Mouse (Mus musculus): ENCODE results near the gene Uqcr11. TPM values are rescaled to one million over a fixed set of nuclear protein-coding genes. Genes with fewer than 3 reads are reported as not detected.

The Uqcr11 gene
- 675 and 804 TPM in 2 replicates for polyA plus RNA-seq (2014; fragmentation: Nextera tagmentation; extraction: Ambion mirVana)

DNA sequence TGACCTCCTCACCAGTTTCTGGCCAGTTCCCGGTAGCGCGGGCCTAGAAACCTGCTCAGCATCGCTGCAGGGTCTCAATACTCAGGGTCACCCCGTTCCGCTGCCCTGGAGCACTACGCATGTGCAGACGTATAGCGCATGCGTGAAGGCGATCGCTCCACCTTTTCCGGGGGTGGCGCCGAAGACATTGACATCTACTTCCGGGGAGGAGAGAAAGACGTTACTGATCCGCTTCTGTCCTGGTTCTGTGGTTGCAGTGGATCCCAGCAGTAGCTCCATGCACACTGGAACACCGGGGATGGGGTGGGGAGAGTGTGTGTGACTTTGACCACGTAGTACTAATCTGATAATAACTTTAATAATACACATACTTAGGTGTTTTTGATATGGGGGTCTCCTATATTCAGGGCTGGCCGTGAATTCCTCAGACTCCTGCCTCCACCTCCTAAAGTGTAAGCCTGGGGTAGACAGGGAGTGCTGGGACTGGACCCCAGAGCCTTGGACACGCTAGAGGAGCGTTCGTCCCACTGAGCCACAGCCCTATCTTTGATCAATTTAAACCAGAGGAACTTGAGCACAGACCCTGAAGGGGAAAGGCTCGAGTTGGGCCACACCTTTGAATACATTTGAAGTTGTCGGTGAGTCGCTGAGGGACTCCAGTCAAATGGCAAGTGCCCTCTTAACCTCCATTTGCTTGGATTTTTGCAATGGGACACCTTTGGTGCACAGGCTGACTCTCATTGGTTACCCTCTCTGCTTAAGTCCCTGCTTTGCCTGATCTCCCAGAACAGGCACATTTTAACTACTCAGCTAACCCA lies at the start of gene Uqcr11:
TSS of gene Uqcr11 (minus strand) at position 147 of the 818 bp plus-strand sequence.
- Histone ChIP-seq H3K9me3 (ENCODE audit: control insufficient read depth, low read length) (no peaks in the 10 kb centered on the region), H3K9ac (peak within 1 kb of the TSS; percentile 89), H3K27me3 (ENCODE audit: control insufficient read depth, insufficient read depth, low read length) (no peaks in the 10 kb centered on the region), H3K36me3 (replicated peaks; ENCODE audit: control insufficient read depth, insufficient read depth) (peaks cover 46% of the 10 kb centered on the region), H3K4me2 (replicated peaks) (peak within 1 kb of the TSS; percentile 96), H3K4me1 (replicated peaks; ENCODE audit: control insufficient read depth, insufficient read depth, low read length) (peaks cover 21% of the 10 kb centered on the region), H3K4me3 (replicated peaks; ENCODE audit: low read length) (peak within 1 kb of the TSS; percentile 76), H3K27ac (peak within 1 kb of the TSS; percentile 88)
- ATAC-seq (ENCODE audit: low FRiP score) (peak; percentile 83), DNase-seq (ENCODE audit: low spot score) (peak; percentile 93)
- WGBS: 2% methylated on average over 27 of the region's 27 CpGs

DNA sequence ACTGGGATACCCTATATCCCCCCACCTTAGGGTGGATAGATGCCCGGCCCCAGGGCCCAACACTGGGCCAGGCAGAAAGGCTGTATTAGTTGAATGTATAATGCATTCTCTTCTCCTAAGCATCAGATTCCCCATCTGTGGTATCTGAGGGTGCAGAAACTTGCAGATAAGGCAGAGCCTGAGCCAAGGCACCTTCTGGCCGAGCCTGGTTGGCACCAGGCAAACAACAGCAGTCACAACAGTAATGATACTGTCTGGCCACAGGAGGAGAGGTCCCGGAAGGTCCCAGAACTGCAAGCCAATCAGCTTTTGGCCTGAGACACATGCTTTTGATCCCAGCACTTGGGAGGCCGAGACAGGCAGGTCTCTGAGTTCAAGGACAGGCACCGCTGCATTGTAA lies 49.1 kb upstream of the Uqcr11 start:
- Histone ChIP-seq H3K27me3 (ENCODE audit: control insufficient read depth, insufficient read depth, low read length) (no peaks in the 10 kb centered on the region), H3K9me3 (ENCODE audit: control insufficient read depth, low read length) (no peaks in the 10 kb centered on the region), H3K4me3 (replicated peaks; ENCODE audit: low read length) (no peak overlapping the region), H3K36me3 (replicated peaks; ENCODE audit: control insufficient read depth, insufficient read depth) (no peaks in the 10 kb centered on the region), H3K9ac (no peak overlapping the region), H3K4me1 (replicated peaks; ENCODE audit: control insufficient read depth, insufficient read depth, low read length) (no peaks in the 10 kb centered on the region), H3K27ac (no peak overlapping the region), H3K4me2 (replicated peaks) (no peak overlapping the region)
- WGBS: 92% methylated on average over 5 of the region's 5 CpGs
- DNase-seq (ENCODE audit: low spot score): no peak
- no peak for ATAC-seq (ENCODE audit: low FRiP score)

DNA sequence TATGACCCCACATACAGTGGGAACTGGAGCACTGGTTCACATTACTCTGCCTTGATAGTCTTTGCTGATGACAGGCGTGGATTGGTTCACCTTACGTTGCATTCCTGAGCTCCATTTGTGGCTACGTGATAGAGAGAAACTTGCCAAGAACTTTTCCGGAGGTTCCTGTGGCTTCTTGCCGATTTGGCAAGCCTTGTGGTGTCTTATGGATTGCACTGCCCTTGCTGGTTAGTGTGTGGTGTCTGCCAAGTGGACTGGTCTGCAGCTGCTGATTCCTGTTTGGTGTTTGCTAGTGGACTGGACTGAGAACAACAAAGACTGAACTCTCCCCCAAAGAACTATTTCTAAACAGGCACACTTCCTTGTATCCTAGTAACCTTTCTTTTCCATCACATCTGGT lies 48.2 kb upstream of the Uqcr11 start:
- ATAC-seq (ENCODE audit: low FRiP score): no peak
- Histone ChIP-seq H3K4me1 (replicated peaks; ENCODE audit: control insufficient read depth, insufficient read depth, low read length) (no peaks in the 10 kb centered on the region), H3K27ac (no peak overlapping the region), H3K36me3 (replicated peaks; ENCODE audit: control insufficient read depth, insufficient read depth) (no peaks in the 10 kb centered on the region), H3K9me3 (ENCODE audit: control insufficient read depth, low read length) (no peaks in the 10 kb centered on the region), H3K4me3 (replicated peaks; ENCODE audit: low read length) (no peak overlapping the region), H3K4me2 (replicated peaks) (no peak overlapping the region), H3K27me3 (ENCODE audit: control insufficient read depth, insufficient read depth, low read length) (no peaks in the 10 kb centered on the region), H3K9ac (no peak overlapping the region)
- WGBS: 92% methylated on average over 5 of the region's 5 CpGs
- no peak for DNase-seq (ENCODE audit: low spot score)

DNA sequence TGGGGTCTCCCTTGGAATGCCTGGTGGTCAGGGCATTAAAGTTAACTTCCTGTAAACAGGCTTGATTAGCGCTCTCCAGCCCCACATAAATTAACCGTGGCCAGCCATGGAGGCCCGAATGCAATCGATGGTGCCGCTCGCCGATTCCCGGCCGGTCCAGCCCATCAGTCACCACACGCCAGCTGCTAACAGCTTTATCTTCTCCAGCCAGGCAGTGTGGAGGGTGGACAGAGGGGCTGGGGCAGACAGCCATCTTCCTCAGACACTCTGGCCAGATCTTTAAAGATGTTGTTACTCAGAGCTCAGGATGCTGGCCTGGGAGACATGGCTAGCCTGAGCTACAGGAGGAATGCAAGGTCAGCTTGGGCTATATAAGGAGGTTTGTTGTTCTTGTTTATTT lies 47.0 kb upstream of the Uqcr11 start:
- Histone ChIP-seq H3K36me3 (replicated peaks; ENCODE audit: control insufficient read depth, insufficient read depth) (no peaks in the 10 kb centered on the region), H3K27ac (no peak overlapping the region), H3K4me2 (replicated peaks) (no peak overlapping the region), H3K9me3 (ENCODE audit: control insufficient read depth, low read length) (no peaks in the 10 kb centered on the region), H3K4me3 (replicated peaks; ENCODE audit: low read length) (no peak overlapping the region), H3K27me3 (ENCODE audit: control insufficient read depth, insufficient read depth, low read length) (no peaks in the 10 kb centered on the region), H3K9ac (no peak overlapping the region), H3K4me1 (replicated peaks; ENCODE audit: control insufficient read depth, insufficient read depth, low read length) (no peaks in the 10 kb centered on the region)
- no peak for DNase-seq (ENCODE audit: low spot score)
- no peak for ATAC-seq (ENCODE audit: low FRiP score)
- 70% methylated on average over 10 of the region's 10 CpGs for WGBS

DNA sequence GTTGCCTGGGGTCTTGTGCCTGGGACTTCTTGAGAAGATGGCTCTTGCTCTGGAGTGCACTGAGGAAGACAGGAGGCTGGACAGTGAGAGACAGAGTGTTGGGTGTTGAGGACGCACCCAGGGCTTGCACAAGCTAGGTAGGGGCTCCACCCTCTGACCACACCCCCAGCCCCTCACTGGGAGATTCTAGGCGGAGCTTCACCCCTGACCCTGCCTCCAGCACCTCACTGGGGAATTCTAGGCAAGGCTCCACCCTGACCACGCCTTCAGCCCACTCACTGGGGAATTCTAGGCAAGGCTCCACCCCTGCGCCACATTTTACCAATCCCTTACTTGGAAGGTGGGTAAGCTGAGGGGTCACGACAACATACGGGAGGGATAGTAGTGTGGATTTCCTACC lies 44.0 kb upstream of the Uqcr11 start:
- DNase-seq (ENCODE audit: low spot score) (no peak), ATAC-seq (ENCODE audit: low FRiP score) (no peak)
- no peak overlapping the region for H3K4me2 ChIP-seq (replicated peaks)
- H3K4me1 ChIP-seq (replicated peaks; ENCODE audit: control insufficient read depth, insufficient read depth, low read length): 0 out of 2 replicates have a peak, but pooled peaks cover 2% of the 10 kb centered on the region
- no peak overlapping the region for H3K27ac ChIP-seq
- no peak overlapping the region for H3K4me3 ChIP-seq (replicated peaks; ENCODE audit: low read length)
- H3K9ac ChIP-seq: no peak overlapping the region
- H3K27me3 ChIP-seq (ENCODE audit: control insufficient read depth, insufficient read depth, low read length): peaks cover 5% of the 10 kb centered on the region; the same call in 1 of the 2 replicates
- no peaks in the 10 kb centered on the region for H3K9me3 ChIP-seq (ENCODE audit: control insufficient read depth, low read length)
- 11% methylated on average over 6 of the region's 6 CpGs for WGBS
- no peaks in the 10 kb centered on the region for H3K36me3 ChIP-seq (replicated peaks; ENCODE audit: control insufficient read depth, insufficient read depth)

DNA sequence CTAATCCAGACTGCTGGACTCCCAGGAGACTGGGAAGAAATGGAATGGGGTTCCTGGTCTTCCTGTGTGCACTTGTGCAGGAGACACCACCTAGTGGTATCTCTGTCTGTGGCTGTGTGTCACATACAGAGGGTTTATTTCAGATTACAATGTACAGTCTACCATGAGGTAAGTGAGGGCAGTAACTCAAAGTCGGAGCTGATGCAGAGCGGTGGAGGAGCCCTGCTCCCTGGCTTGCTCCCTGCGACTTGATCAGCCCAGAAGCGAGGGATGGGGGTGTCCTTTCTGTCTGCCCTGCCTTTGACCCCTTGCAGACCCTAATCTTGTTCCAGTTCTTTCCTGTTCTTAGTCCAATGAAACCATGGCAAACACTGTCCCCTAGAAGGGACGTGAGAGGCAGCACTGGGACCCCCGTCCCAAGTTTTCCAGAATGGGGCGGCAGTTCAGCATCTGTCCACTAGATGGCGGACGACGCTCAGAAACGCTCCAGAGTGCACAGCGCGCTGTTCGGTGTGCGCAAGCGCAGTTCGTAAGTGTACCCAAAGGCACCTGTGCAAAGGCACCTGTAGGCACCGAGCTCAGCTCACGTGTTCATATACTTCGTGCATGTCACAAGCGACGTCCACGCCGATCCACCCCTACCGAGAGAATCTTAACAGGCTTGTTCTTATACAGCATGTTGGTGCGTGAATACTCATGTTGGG lies 39.4 kb upstream of the Uqcr11 start:
- H3K9ac ChIP-seq: no peak overlapping the region
- H3K4me3 ChIP-seq (replicated peaks; ENCODE audit: low read length): no peak overlapping the region
- H3K27me3 ChIP-seq (ENCODE audit: control insufficient read depth, insufficient read depth, low read length): peaks cover 11% of the 10 kb centered on the region; the same call in 1 of the 2 replicates
- 7% methylated on average over 26 of the region's 26 CpGs for WGBS
- H3K27ac ChIP-seq: no peak overlapping the region
- H3K4me2 ChIP-seq (replicated peaks): peak overlapping the region; percentile 41
- H3K4me1 ChIP-seq (replicated peaks; ENCODE audit: control insufficient read depth, insufficient read depth, low read length): 0 out of 2 replicates have a peak, but pooled peaks cover 2% of the 10 kb centered on the region
- DNase-seq (ENCODE audit: low spot score): peak; percentile 95
- H3K36me3 ChIP-seq (replicated peaks; ENCODE audit: control insufficient read depth, insufficient read depth): no peaks in the 10 kb centered on the region
- H3K9me3 ChIP-seq (ENCODE audit: control insufficient read depth, low read length): no peaks in the 10 kb centered on the region
- ATAC-seq (ENCODE audit: low FRiP score): peak; percentile 88

DNA sequence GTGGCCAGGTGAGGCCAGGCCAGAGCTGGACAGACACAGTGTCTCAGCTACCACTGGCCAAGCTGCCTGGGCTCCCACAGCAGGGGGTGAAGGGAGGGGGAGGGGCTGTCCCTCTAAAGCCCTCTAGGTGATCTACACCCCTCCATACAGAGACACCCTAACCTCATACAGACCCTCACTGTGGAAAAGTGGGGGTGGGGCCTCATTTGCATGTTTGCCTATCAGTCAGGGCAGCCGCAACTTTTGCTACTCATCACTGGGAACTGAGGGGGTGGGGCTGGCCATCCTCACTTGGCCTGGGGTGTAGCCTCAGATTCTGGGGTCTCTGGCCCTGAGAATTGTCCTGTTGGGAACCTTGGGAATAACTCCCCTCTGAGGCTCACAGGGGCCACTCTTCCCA lies 38.4 kb upstream of the Uqcr11 start:
- ATAC-seq (ENCODE audit: low FRiP score): no peak
- H3K4me2 ChIP-seq (replicated peaks): no peak overlapping the region
- no peak overlapping the region for H3K4me3 ChIP-seq (replicated peaks; ENCODE audit: low read length)
- 0 out of 2 replicates have a peak, but pooled peaks cover 2% of the 10 kb centered on the region for H3K4me1 ChIP-seq (replicated peaks; ENCODE audit: control insufficient read depth, insufficient read depth, low read length)
- peaks cover 11% of the 10 kb centered on the region; the same call in 1 of the 2 replicates for H3K27me3 ChIP-seq (ENCODE audit: control insufficient read depth, insufficient read depth, low read length)
- DNase-seq (ENCODE audit: low spot score): no peak
- no peak overlapping the region for H3K27ac ChIP-seq
- H3K36me3 ChIP-seq (replicated peaks; ENCODE audit: control insufficient read depth, insufficient read depth): no peaks in the 10 kb centered on the region
- 40% methylated on average over 1 of the region's 1 CpGs for WGBS
- no peaks in the 10 kb centered on the region for H3K9me3 ChIP-seq (ENCODE audit: control insufficient read depth, low read length)
- no peak overlapping the region for H3K9ac ChIP-seq

DNA sequence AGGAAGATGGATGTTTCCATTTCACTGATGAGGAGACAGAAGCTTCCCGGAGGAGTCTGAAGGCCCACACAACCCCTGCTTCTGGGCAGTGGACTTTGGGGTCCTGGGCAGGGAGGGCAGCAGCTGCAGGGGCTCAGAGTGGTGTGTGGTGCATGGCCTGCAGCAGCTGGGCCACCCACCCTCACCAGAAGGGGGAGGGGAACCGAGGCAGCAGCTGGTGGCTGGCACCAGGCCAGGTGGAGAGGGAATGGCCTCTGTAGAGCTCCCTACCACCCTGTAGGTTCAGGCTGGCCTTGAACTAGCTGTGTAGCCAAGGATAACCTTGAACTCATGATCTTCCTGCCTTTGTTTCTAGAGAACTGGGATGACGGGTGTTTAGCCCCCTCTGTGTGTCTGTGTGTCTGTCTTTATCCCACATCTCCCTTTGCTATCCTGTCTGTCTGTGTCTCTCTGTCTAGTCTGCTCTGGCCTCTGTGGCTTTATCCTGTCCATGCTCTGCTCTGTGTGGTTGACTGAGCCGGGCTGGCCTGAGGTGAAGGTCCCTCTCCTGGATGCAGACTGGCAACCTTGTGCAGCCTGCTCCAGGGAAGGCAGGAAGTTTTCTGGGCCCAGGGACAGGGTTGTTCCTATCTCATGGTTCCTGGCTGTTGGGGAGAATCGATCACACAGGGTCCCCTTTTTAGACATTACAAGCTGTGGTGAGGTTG lies 37.9 kb upstream of the Uqcr11 start:
- H3K27ac ChIP-seq: no peak overlapping the region
- H3K4me2 ChIP-seq (replicated peaks): no peak overlapping the region
- no peak overlapping the region for H3K4me3 ChIP-seq (replicated peaks; ENCODE audit: low read length)
- DNase-seq (ENCODE audit: low spot score) (no peak), ATAC-seq (ENCODE audit: low FRiP score) (no peak; the same call in 1 of the 2 replicates)
- WGBS: 43% methylated on average over 5 of the region's 5 CpGs
- 0 out of 2 replicates have a peak, but pooled peaks cover 2% of the 10 kb centered on the region for H3K4me1 ChIP-seq (replicated peaks; ENCODE audit: control insufficient read depth, insufficient read depth, low read length)
- no peaks in the 10 kb centered on the region for H3K9me3 ChIP-seq (ENCODE audit: control insufficient read depth, low read length)
- peaks cover 11% of the 10 kb centered on the region; the same call in 1 of the 2 replicates for H3K27me3 ChIP-seq (ENCODE audit: control insufficient read depth, insufficient read depth, low read length)
- H3K36me3 ChIP-seq (replicated peaks; ENCODE audit: control insufficient read depth, insufficient read depth): no peaks in the 10 kb centered on the region
- H3K9ac ChIP-seq: peak overlapping the region; percentile 28; the same call in 1 of the 2 replicates
